Mouse (Mus musculus): Measurements from ENCODE around the gene Kit. TPM values are rescaled to one million over a fixed set of nuclear protein-coding genes. Genes with fewer than 3 reads are reported as not detected.

Kit gene
- polyA plus RNA-seq, 1 experiment, result not detected

DNA sequence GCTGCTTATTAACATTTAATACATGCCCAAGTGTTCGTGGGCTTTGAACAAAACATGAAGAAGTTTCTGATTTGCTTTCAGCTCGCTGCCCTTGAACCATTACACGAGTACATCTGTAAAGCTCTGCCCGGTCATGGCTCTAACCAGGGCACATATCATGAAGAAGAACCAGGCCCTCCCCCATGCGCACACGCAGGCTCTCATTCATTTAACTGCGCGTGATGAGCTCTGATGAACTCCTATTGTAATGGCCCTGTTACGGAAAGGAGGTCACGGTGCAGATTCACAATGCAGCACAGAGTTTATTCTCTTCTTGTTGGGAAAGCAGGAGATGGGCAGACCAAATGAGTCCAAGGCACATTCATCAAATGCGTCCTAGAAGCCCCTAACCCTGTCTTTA lies 17.1 kb upstream of the Kit start:
- no peaks in the 10 kb centered on the region for H3K27me3 ChIP-seq (ENCODE audit: control insufficient read depth, insufficient read depth, insufficient read length)
- no peak overlapping the region for H3ac ChIP-seq (ENCODE audit: control insufficient read depth, insufficient read length)
- no peak overlapping the region for H3K4me3 ChIP-seq
- H3K36me3 ChIP-seq (ENCODE audit: control insufficient read depth, insufficient read depth), result no peaks in the 10 kb centered on the region
- TF ChIP-seq SRF (IDR thresholded peaks at IDR 0.05; ENCODE audit: control insufficient read depth, insufficient read length, low read depth), result no peak
- no peak for TF ChIP-seq E2F4 (IDR thresholded peaks at IDR 0.05; ENCODE audit: insufficient read depth)
- no peak for TF ChIP-seq TCF12 (IDR thresholded peaks at IDR 0.05; ENCODE audit: insufficient read depth, poor library complexity, severe bottlenecking)
- H3K4me2 ChIP-seq (ENCODE audit: low read depth), result no peak overlapping the region
- no peaks in the 10 kb centered on the region for H3K79me2 ChIP-seq (ENCODE audit: control insufficient read depth, insufficient read depth)

DNA sequence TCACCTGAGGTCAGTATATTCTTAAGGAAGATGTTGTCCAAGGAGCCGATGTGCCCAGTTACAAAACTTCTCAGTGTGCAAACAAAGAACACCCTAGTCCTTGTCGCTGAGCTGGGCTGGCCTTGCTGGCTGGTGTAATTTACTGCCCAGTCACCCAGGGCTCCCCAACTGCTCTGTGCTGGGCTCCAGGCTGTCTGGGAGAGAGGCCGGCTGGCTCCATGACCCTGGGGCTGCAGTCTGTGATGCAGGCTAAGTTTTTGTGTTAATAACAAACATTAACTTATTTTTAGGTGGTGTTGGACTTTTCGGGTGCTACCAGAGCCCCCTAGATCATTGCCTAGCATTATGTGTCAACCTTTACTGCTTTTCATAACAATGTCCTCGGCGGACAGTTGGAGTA lies 15.4 kb upstream of the Kit start:
- no peak overlapping the region for H3K4me3 ChIP-seq
- no peak for TF ChIP-seq SRF (IDR thresholded peaks at IDR 0.05; ENCODE audit: control insufficient read depth, insufficient read length, low read depth)
- TF ChIP-seq POLR2AphosphoS2 (IDR thresholded peaks at IDR 0.05; ENCODE audit: insufficient read length, low read depth), result no peak
- no peak for TF ChIP-seq USF1 (IDR thresholded peaks at IDR 0.05; ENCODE audit: low read depth)
- no peak for TF ChIP-seq TCF3 (IDR thresholded peaks at IDR 0.05; ENCODE audit: insufficient read length, low read depth)
- no peak overlapping the region for H3K4me2 ChIP-seq (ENCODE audit: low read depth)
- H3K36me3 ChIP-seq (ENCODE audit: control insufficient read depth, insufficient read depth), result no peaks in the 10 kb centered on the region
- H3K79me2 ChIP-seq (ENCODE audit: control insufficient read depth, insufficient read depth), result no peaks in the 10 kb centered on the region
- no peaks in the 10 kb centered on the region for H3K27me3 ChIP-seq (ENCODE audit: control insufficient read depth, insufficient read depth, insufficient read length)
- no peak overlapping the region for H3ac ChIP-seq (ENCODE audit: control insufficient read depth, insufficient read length)

DNA sequence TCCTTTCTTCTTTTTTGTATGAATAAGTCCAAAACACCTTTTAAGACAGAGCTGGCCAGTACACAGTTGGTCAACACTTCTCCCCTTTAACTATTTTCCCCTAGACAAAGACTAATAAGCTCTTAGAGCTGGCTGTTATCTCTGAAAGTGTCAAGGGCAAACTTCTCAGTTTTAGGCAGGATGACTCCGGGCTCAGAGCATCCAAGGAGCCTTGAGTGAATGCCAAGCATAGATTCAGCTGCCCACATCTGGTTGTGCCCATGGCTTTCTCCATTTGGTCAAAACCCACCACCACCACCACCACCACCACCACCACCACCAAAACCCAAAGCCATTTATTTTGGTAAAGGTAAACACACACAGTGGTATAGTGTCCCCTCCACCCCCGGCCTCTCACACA lies 13.5 kb upstream of the Kit start:
- H3K4me3 ChIP-seq, result no peak overlapping the region
- no peaks in the 10 kb centered on the region for H3K27me3 ChIP-seq (ENCODE audit: control insufficient read depth, insufficient read depth, insufficient read length)
- TF ChIP-seq TCF3 (IDR thresholded peaks at IDR 0.05; ENCODE audit: insufficient read length, low read depth) (no peak), USF1 (IDR thresholded peaks at IDR 0.05; ENCODE audit: low read depth) (no peak), E2F4 (IDR thresholded peaks at IDR 0.05; ENCODE audit: insufficient read depth) (no peak), CEBPB (IDR thresholded peaks at IDR 0.05; ENCODE audit: insufficient read depth, poor library complexity, severe bottlenecking) (no peak), MYOD1 (IDR thresholded peaks at IDR 0.05; ENCODE audit: control insufficient read depth in 1 of 3, insufficient read length in 2 of 3, low read depth in 2 of 3) (no peak)
- H3K4me2 ChIP-seq (ENCODE audit: low read depth), result no peak overlapping the region
- H3K36me3 ChIP-seq (ENCODE audit: control insufficient read depth, insufficient read depth), result no peaks in the 10 kb centered on the region
- no peaks in the 10 kb centered on the region for H3K79me2 ChIP-seq (ENCODE audit: control insufficient read depth, insufficient read depth)
- H3ac ChIP-seq (ENCODE audit: control insufficient read depth, insufficient read length), result no peak overlapping the region

DNA sequence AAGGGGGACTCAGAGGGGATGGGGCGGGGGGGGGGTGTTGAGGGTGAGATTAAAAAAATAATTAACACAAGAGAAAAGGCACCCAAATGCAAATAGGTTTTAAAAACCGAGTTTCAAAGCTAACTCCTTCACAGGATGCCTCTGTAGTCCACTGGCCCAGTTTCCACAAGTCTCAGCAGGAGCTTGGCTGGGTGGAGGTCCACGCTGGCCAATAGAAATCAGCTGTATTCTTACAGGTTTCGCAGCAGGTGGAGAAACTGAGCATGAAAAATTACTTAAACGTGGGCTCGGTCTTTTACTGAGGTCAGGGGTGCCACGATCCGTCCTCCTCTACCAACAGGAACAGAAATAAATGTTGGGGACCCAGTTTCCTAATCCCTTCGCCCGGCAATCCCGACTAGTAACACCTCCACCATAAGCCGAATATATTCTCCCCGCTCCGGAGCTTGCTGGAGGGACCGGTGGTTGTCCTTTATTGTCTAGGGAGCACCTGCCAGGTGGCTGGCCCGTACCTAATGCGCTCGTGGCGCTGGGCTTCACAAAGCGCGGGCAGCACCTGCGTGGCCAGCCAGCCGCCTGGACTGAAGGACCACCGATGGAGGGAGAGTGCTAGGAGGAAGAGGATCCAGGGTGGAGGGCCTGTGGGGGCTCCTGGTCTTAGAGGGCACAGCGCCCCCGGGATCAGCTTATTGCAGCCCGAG lies 415 bp upstream of the Kit start:
- Histone ChIP-seq H3K4me2 (ENCODE audit: low read depth) (no peak overlapping the region), H3ac (ENCODE audit: control insufficient read depth, insufficient read length) (no peak overlapping the region), H3K4me3 (no peak overlapping the region), H3K36me3 (ENCODE audit: control insufficient read depth, insufficient read depth) (no peaks in the 10 kb centered on the region), H3K27me3 (ENCODE audit: control insufficient read depth, insufficient read depth, insufficient read length) (peaks cover 21% of the 10 kb centered on the region), H3K79me2 (ENCODE audit: control insufficient read depth, insufficient read depth) (no peaks in the 10 kb centered on the region)
- TF ChIP-seq REST (IDR thresholded peaks at IDR 0.05; ENCODE audit: insufficient read depth, insufficient read length) (no peak), POLR2AphosphoS2 (IDR thresholded peaks at IDR 0.05; ENCODE audit: insufficient read length, low read depth) (no peak), SRF (IDR thresholded peaks at IDR 0.05; ENCODE audit: control insufficient read depth, insufficient read length, low read depth) (no peak), USF1 (IDR thresholded peaks at IDR 0.05; ENCODE audit: low read depth) (no peak)

DNA sequence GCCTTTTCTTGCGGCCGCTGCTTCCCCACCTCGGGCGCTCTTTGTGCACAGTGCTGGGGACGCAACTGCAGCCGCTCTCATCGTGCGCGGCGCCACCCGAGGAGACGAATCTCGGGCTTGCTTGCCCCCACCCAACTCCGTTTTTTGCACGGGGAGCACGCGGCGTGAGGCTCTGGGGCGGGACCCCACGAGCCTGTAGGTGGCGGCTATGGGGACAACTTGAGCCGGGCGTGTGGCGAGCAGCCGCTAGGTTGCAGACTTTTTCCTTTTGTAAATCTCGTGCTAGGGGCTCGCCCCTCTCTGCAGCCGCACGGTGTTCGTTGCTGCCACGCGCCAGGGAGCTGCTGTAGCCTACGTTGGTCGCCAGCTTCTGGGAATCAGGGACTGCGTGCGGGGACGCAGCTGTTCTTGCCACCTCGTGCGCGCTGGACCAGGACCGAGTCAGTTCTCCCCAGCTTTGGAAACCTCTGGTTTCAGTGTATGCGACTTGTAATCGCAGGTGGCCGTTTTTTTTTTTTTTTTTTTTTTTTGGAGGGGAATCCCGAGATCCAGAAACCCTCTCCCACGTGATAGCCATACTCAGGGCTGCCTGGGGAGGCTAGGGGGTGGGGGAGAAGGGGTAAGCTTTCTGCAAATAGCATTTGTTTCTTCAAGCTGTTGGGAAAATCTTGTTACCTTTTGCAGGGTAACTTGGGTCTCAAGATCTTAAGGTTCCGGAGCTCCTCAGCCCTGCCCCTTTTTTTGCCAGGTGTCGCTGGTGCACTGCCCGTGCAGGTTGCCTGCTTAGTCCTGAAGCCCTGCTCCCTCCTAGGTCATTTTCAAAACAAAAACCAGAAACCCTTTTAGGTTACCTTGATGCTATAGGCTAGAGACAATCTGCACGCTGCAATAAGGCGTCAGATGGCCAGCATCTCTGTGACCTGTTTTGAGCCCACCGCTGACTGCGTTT lies 1.1 kb downstream of the Kit start:
- Histone ChIP-seq H3K4me3 (no peak overlapping the region), H3K27me3 (ENCODE audit: control insufficient read depth, insufficient read depth, insufficient read length) (peaks cover 21% of the 10 kb centered on the region), H3ac (ENCODE audit: control insufficient read depth, insufficient read length) (no peak overlapping the region), H3K36me3 (ENCODE audit: control insufficient read depth, insufficient read depth) (no peaks in the 10 kb centered on the region), H3K79me2 (ENCODE audit: control insufficient read depth, insufficient read depth) (no peaks in the 10 kb centered on the region), H3K4me2 (ENCODE audit: low read depth) (no peak overlapping the region)
- TF ChIP-seq SRF (IDR thresholded peaks at IDR 0.05; ENCODE audit: control insufficient read depth, insufficient read length, low read depth) (no peak), POLR2AphosphoS2 (IDR thresholded peaks at IDR 0.05; ENCODE audit: insufficient read length, low read depth) (no peak), POLR2A (IDR thresholded peaks at IDR 0.05; ENCODE audit: insufficient read length, low read depth) (no peak), E2F4 (IDR thresholded peaks at IDR 0.05; ENCODE audit: insufficient read depth) (no peak), CEBPB (IDR thresholded peaks at IDR 0.05; ENCODE audit: insufficient read depth, poor library complexity, severe bottlenecking) (no peak), USF1 (IDR thresholded peaks at IDR 0.05; ENCODE audit: low read depth) (no peak), MYOG (IDR thresholded peaks at IDR 0.05; ENCODE audit: control insufficient read depth in 1 of 3, insufficient read depth in 1 of 3, insufficient read length in 2 of 3, low read depth in 2 of 3) (no peak), TCF3 (IDR thresholded peaks at IDR 0.05; ENCODE audit: insufficient read length, low read depth) (no peak), TCF12 (IDR thresholded peaks at IDR 0.05; ENCODE audit: insufficient read depth, poor library complexity, severe bottlenecking) (no peak), MYOD1 (IDR thresholded peaks at IDR 0.05; ENCODE audit: control insufficient read depth in 1 of 3, insufficient read length in 2 of 3, low read depth in 2 of 3) (no peak), MAX (IDR thresholded peaks at IDR 0.05; ENCODE audit: low read depth) (no peak), REST (IDR thresholded peaks at IDR 0.05; ENCODE audit: insufficient read depth, insufficient read length) (no peak)

Data from myocyte (in vitro differentiated cells).